ENCODE assay signal across 1 mouse cellular context in the genomic region with DNA sequence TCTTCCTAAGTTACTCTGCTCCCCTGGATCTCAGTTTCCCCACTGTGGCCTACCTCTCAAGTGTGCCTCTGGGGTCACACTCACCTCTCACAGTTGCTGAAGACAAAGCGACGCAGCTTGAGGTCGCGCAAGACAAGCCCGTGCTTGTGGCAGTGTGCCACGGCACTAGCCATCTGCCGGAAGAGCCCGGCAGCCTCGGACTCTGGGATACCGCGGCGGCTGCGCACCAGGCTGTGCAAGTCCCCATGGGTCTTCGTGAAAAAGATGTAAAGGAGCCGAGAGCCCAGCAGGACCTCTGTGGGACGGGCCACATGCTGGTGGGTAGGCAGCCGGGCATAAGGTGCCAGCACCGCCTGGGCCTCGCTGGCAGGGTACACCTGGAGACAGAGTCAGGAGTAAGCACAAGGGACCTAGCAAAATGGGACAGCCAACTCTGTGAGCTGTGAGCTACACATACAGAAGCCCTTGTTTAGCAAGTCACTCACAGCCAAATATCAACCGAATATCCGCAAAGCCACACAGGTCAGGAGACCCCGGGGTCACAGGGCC.
TF ChIP-seq lines count a peak whose summit lies in the region.

No protein-coding gene starts in this region.

TF ChIP-seq in MEL, 35 proteins besides CTCF, POLR2A, EP300 and RAD21:
- TF ChIP-seq E2F4 (IDR thresholded peaks at IDR 0.05; ENCODE audit: borderline replicate concordance, low read depth, low read length) (no peak), GABPA (IDR thresholded peaks at IDR 0.05; ENCODE audit: low read depth, low read length) (no peak), ZKSCAN1 (IDR thresholded peaks at IDR 0.05; ENCODE audit: low read depth, low read length) (no peak), RCOR1 (IDR thresholded peaks at IDR 0.05; ENCODE audit: low read depth, low read length) (no peak), ZC3H11A (IDR thresholded peaks at IDR 0.05; ENCODE audit: low read depth, low read length) (no peak), TCF12 (IDR thresholded peaks at IDR 0.05; ENCODE audit: low read depth, low read length) (no peak), ZMIZ1 (IDR thresholded peaks at IDR 0.05; ENCODE audit: low read depth, low read length) (no peak), POLR2AphosphoS2 (IDR thresholded peaks at IDR 0.05; ENCODE audit: low read length) (no peak; the same call in 1 of the 2 replicates)
